Mouse (Mus musculus) thymus, postnatal 10 days (tissue): ENCODE data around the gene Capn3.
A peak's percentile ranks its signal among the peaks of the same experiment; 100 is the strongest.

Experiments
- DNase-seq, 2 experiments: peaks; one replicate each; pipeline ENCODE4 v3.0.0; 2021; ENCODE audit warnings: low spot score in 2 of 2

Capn3 gene

GRCm38 (mm10) chr2:120455719-120456118 lies at the start of gene Capn3:
Gene Capn3 (plus strand): TSS chr2:120456019.
- no peak for DNase-seq

- DNase-seq, result no peak
Observed at GRCm38 (mm10) chr2:120411096-120411628, 44.7 kb upstream of the Capn3 start.

GRCm38 (mm10) chr2:120414113-120414512 lies 41.7 kb upstream of the Capn3 start:
- no peak for DNase-seq

GRCm38 (mm10) chr2:120414738-120415414 lies 40.9 kb upstream of the Capn3 start:
- DNase-seq, result no peak

- DNase-seq, result peak; percentile 47 to 54
Observed at GRCm38 (mm10) chr2:120424386-120424785, 31.4 kb upstream of the Capn3 start.

GRCm38 (mm10) chr2:120444486-120444885 lies 11.3 kb upstream of the Capn3 start:
- no peak for DNase-seq

GRCm38 (mm10) chr2:120446373-120446772 lies 9.4 kb upstream of the Capn3 start:
- no peak for DNase-seq

- peak in 1 of 2 experiments; percentile 33 for DNase-seq
Observed at GRCm38 (mm10) chr2:120447306-120447705, 8.5 kb upstream of the Capn3 start.

GRCm38 (mm10) chr2:120450724-120451123 lies 5.1 kb upstream of the Capn3 start:
- no peak for DNase-seq

- DNase-seq, result no peak
Observed at GRCm38 (mm10) chr2:120452600-120452999, 3.2 kb upstream of the Capn3 start.

- DNase-seq, result peak; percentile 79 to 83
Observed at GRCm38 (mm10) chr2:120454987-120455386, 832 bp upstream of the Capn3 start.

- no peak for DNase-seq
Observed at GRCm38 (mm10) chr2:120460216-120460615, 4.4 kb downstream of the Capn3 start.

- DNase-seq, result no peak
Observed at GRCm38 (mm10) chr2:120463328-120463727, 7.5 kb downstream of the Capn3 start.

GRCm38 (mm10) chr2:120464091-120464490 lies 8.3 kb downstream of the Capn3 start:
- no peak for DNase-seq

- DNase-seq, result no peak
Observed at GRCm38 (mm10) chr2:120464732-120465396, 9.0 kb downstream of the Capn3 start.

GRCm38 (mm10) chr2:120465397-120465785 lies 9.6 kb downstream of the Capn3 start:
- DNase-seq, result no peak

- DNase-seq, result no peak
Observed at GRCm38 (mm10) chr2:120468011-120468410, 12.2 kb downstream of the Capn3 start.

GRCm38 (mm10) chr2:120469220-120469619 lies 13.4 kb downstream of the Capn3 start:
- peak; percentile 50 to 55 for DNase-seq

GRCm38 (mm10) chr2:120469715-120470114 lies 13.9 kb downstream of the Capn3 start:
- no peak for DNase-seq

GRCm38 (mm10) chr2:120470856-120471255 lies 15.0 kb downstream of the Capn3 start:
- no peak for DNase-seq

- DNase-seq, result no peak
Observed at GRCm38 (mm10) chr2:120476277-120477087, 20.7 kb downstream of the Capn3 start.

GRCm38 (mm10) chr2:120478600-120478999 lies 22.8 kb downstream of the Capn3 start:
- peak; percentile 77 to 85 for DNase-seq
